Mouse (Mus musculus) right cerebral cortex, postnatal 25 days (tissue): ENCODE results near the gene Defb19.

Experiments
- DNase-seq: peaks from one replicate; pipeline ENCODE4 v3.0.0; 2022

The Defb19 gene

GRCm38 (mm10) chr2:152580612-152581011 is 500 bp upstream of the Defb19 start:
- no peak for DNase-seq

GRCm38 (mm10) chr2:152573484-152573883 is 6.6 kb downstream of the Defb19 start:
- no peak for DNase-seq

- no peak for DNase-seq
Measured at GRCm38 (mm10) chr2:152572114-152572794, 7.9 kb downstream of the Defb19 start, which contains the start of gene Defb21. Defb21 (plus strand) TSS chr2:152572744.

- DNase-seq: no peak
Measured at GRCm38 (mm10) chr2:152570313-152570712, 9.8 kb downstream of the Defb19 start.

GRCm38 (mm10) chr2:152569881-152570280 is 10.2 kb downstream of the Defb19 start:
- DNase-seq: no peak

GRCm38 (mm10) chr2:152569038-152569437 is 11.1 kb downstream of the Defb19 start, which contains the start of gene Gm17416:
Gm17416 (plus strand) TSS chr2:152569338.
- DNase-seq: no peak

- no peak for DNase-seq
Measured at GRCm38 (mm10) chr2:152556655-152557054, 23.5 kb downstream of the Defb19 start.

- DNase-seq: peak; percentile 44
Measured at GRCm38 (mm10) chr2:152553774-152554423, 26.2 kb downstream of the Defb19 start.

- no peak for DNase-seq
Measured at GRCm38 (mm10) chr2:152548124-152548523, 32.0 kb downstream of the Defb19 start.

- DNase-seq: peak; percentile 52
Measured at GRCm38 (mm10) chr2:152544691-152545090, 35.4 kb downstream of the Defb19 start.

- no peak for DNase-seq
Measured at GRCm38 (mm10) chr2:152543478-152543877, 36.6 kb downstream of the Defb19 start.

GRCm38 (mm10) chr2:152542897-152543296 is 37.2 kb downstream of the Defb19 start:
- no peak for DNase-seq

- no peak for DNase-seq
Measured at GRCm38 (mm10) chr2:152541979-152542378, 38.1 kb downstream of the Defb19 start.

- DNase-seq: no peak
Measured at GRCm38 (mm10) chr2:152539944-152540710, 40.0 kb downstream of the Defb19 start, which contains the start of gene Defb29. Defb29 (minus strand) TSS chr2:152540098.
